ENCODE assay signal across 9 mouse cellular contexts in genomic region chr2:173377497-173378257, GRCm38 (mm10).
DNase-seq lines count a peak whose midpoint lies in the region; ATAC-seq and TF ChIP-seq lines count a peak whose summit lies in the region.
"Had no signal": no experiment of that assay in that cellular context is flagged by ENCODE, and none has a peak within 500 bp of the region (broad histone marks: within the 10 kb centered on the region; RNA-seq: fewer than 3 reads in every experiment).

No protein-coding gene starts in this region.

- TF ChIP-seq POLR2A in myocyte (IDR thresholded peaks at IDR 0.05; ENCODE audit: insufficient read length, low read depth) = no peak

- H3K4me1 ChIP-seq in heart, embryonic 12.5 days (replicated peaks) = peaks cover 14% of the 10 kb centered on the region; the same call in 1 of the 2 replicates
- H3K4me1 ChIP-seq in embryonic facial prominence, embryonic 15.5 days = peaks cover 32% of the 10 kb centered on the region
- 0 out of 2 replicates have a peak, but pooled peaks cover 3% of the 10 kb centered on the region for H3K4me1 ChIP-seq in midbrain, embryonic 13.5 days (replicated peaks)

- H3K9me3 ChIP-seq in heart, embryonic 12.5 days (replicated peaks) = peaks cover 5% of the 10 kb centered on the region
- H3K9me3 ChIP-seq in embryonic facial prominence, embryonic 15.5 days (replicated peaks) = no peaks in the 10 kb centered on the region
- no peaks in the 10 kb centered on the region for H3K9me3 ChIP-seq in midbrain, embryonic 13.5 days
- H3K9me3 ChIP-seq: hindbrain, embryonic 15.5 days had no signal

- H3K9ac ChIP-seq in heart, embryonic 12.5 days = no peak overlapping the region
- H3K9ac ChIP-seq in embryonic facial prominence, embryonic 15.5 days = no peak overlapping the region
- H3K9ac ChIP-seq in midbrain, embryonic 13.5 days (replicated peaks) = no peak overlapping the region
- H3K9ac ChIP-seq: hindbrain, embryonic 15.5 days had no signal

- no peak overlapping the region for H3K4me3 ChIP-seq in heart, embryonic 12.5 days
- H3K4me3 ChIP-seq in embryonic facial prominence, embryonic 15.5 days (replicated peaks) = no peak overlapping the region
- H3K4me3 ChIP-seq in myocyte = no peak overlapping the region
- no peak overlapping the region for H3K4me3 ChIP-seq in midbrain, embryonic 13.5 days (replicated peaks)
- H3K4me3 ChIP-seq: hindbrain, embryonic 15.5 days had no signal

- no peak overlapping the region for H3K27ac ChIP-seq in heart, embryonic 12.5 days (ENCODE audit: poor library complexity, severe bottlenecking)
- peak overlapping the region; percentile 70 for H3K27ac ChIP-seq in embryonic facial prominence, embryonic 15.5 days (replicated peaks)
- no peak overlapping the region for H3K27ac ChIP-seq in midbrain, embryonic 13.5 days
- H3K27ac ChIP-seq: hindbrain, embryonic 15.5 days had no signal

- ATAC-seq in heart, embryonic 12.5 days (ENCODE audit: insufficient number of reproducible peaks, low FRiP score) = no peak
- peak; percentile 67 for ATAC-seq in embryonic facial prominence, embryonic 15.5 days (ENCODE audit: insufficient number of reproducible peaks, low FRiP score, low TSS enrichment, low read depth)
- ATAC-seq in midbrain, embryonic 13.5 days = no peak

- no peak overlapping the region for H3K4me2 ChIP-seq in heart, embryonic 12.5 days
- H3K4me2 ChIP-seq in embryonic facial prominence, embryonic 15.5 days (replicated peaks) = no peak overlapping the region
- H3K4me2 ChIP-seq in myocyte (ENCODE audit: low read depth) = no peak overlapping the region
- H3K4me2 ChIP-seq in midbrain, embryonic 13.5 days (replicated peaks) = no peak overlapping the region
- H3K4me2 ChIP-seq: hindbrain, embryonic 15.5 days had no signal

- no peaks in the 10 kb centered on the region for H3K79me2 ChIP-seq in myocyte (ENCODE audit: control insufficient read depth, insufficient read depth)

- H3K36me3 ChIP-seq in heart, embryonic 12.5 days = no peaks in the 10 kb centered on the region
- no peaks in the 10 kb centered on the region for H3K36me3 ChIP-seq in embryonic facial prominence, embryonic 15.5 days
- H3K36me3 ChIP-seq in myocyte (ENCODE audit: control insufficient read depth, insufficient read depth) = no peaks in the 10 kb centered on the region
- H3K36me3 ChIP-seq in midbrain, embryonic 13.5 days = no peaks in the 10 kb centered on the region
- H3K36me3 ChIP-seq: hindbrain, embryonic 15.5 days had no signal

- H3K27me3 ChIP-seq in heart, embryonic 12.5 days (replicated peaks) = no peaks in the 10 kb centered on the region
- no peaks in the 10 kb centered on the region for H3K27me3 ChIP-seq in embryonic facial prominence, embryonic 15.5 days
- no peaks in the 10 kb centered on the region for H3K27me3 ChIP-seq in myocyte (ENCODE audit: control insufficient read depth, insufficient read depth, insufficient read length)
- H3K27me3 ChIP-seq in midbrain, embryonic 13.5 days = no peaks in the 10 kb centered on the region
- H3K27me3 ChIP-seq: hindbrain, embryonic 15.5 days had no signal

- 45% methylated on average over 11 of the region's 12 CpGs for WGBS in heart, embryonic 12.5 days
- 49% methylated on average over 10 of the region's 12 CpGs for WGBS in embryonic facial prominence, embryonic 15.5 days
- 77% methylated on average over 10 of the region's 12 CpGs for WGBS in midbrain, embryonic 13.5 days

- DNase-seq in heart, adult 18-20 months = peak; percentile 70 to 80
- peak; percentile 56 for DNase-seq in kidney, postnatal 10 days
- DNase-seq in testis, postnatal 14 days (ENCODE audit: low spot score) = no peak
- DNase-seq in right cerebral cortex, adult 2 months (ENCODE audit: low spot score in 2 of 2) = no peak

- H3ac ChIP-seq in myocyte (ENCODE audit: control insufficient read depth, insufficient read length) = no peak overlapping the region

TF ChIP-seq in myocyte, 11 proteins besides CTCF, POLR2A, EP300 and RAD21:
- TF ChIP-seq E2F4 (IDR thresholded peaks at IDR 0.05; ENCODE audit: insufficient read depth) (no peak), CEBPB (IDR thresholded peaks at IDR 0.05; ENCODE audit: insufficient read depth, poor library complexity, severe bottlenecking) (peak; percentile 58; the same call in 1 of the 2 replicates), MAX (IDR thresholded peaks at IDR 0.05; ENCODE audit: low read depth) (no peak)
TF ChIP-seq in myocyte: peak in this region for 1.

Comparison
In these comparisons a context has a peak if more than half of its experiments do, and no peak if none do; other contexts are left out.
1. DNase-seq: peak in heart, adult 18-20 months (2 of 2) and kidney, postnatal 10 days (single experiment); none in testis, postnatal 14 days (single experiment) and right cerebral cortex, adult 2 months (0 of 2).